Mouse (Mus musculus) midbrain, embryonic 12.5 days (tissue): ENCODE measurements around the gene Exoc6b. TPM values are rescaled to one million over a fixed set of nuclear protein-coding genes. Genes with fewer than 3 reads are reported as not detected.
A peak's percentile ranks its signal among the peaks of the same experiment; 100 is the strongest.
"Not testable (repeated sequence)": the region's sequence is repeated elsewhere in the genome, so short reads cannot be mapped to it uniquely, and the experiment has no call there.

Experiments
- ATAC-seq: fragments of 200-750 bp; cut with Nextera tagmentation; 2 replicates; pipeline ENCODE4 v1.8.0; 2017; ENCODE audit warnings: low read depth, moderate TSS enrichment, moderate library complexity; ENCODE audit not compliant: low FRiP score
- H3K27ac ChIP-seq: fragments of 300-500 bp; sonication (generic); replicated peaks from 2 replicates; pipeline ENCODE4 v1.5.1; 2016; ENCODE audit warnings: mild to moderate bottlenecking
- H3K27me3 ChIP-seq: fragments of 300-500 bp; sonication (generic); 2 replicates; pipeline ENCODE4 v1.6.1; 2016; ENCODE audit warnings: mild to moderate bottlenecking
- H3K36me3 ChIP-seq: fragments of 300-500 bp; sonication (generic); 2 replicates; pipeline ENCODE4 v1.6.1; 2016
- H3K4me1 ChIP-seq: fragments of 300-500 bp; sonication (generic); 2 replicates; pipeline ENCODE4 v1.6.1; 2016
- H3K4me2 ChIP-seq: fragments of 300-500 bp; sonication (generic); replicated peaks from 2 replicates; pipeline ENCODE4 v1.6.1; 2016; ENCODE audit warnings: mild to moderate bottlenecking, moderate library complexity
- H3K4me3 ChIP-seq: fragments of 300-500 bp; sonication (generic); 2 replicates; pipeline ENCODE4 v1.5.1; 2016; ENCODE audit warnings: mild to moderate bottlenecking
- H3K9ac ChIP-seq: fragments of 300-500 bp; sonication (generic); replicated peaks from 2 replicates; pipeline ENCODE4 v1.6.1; 2016; ENCODE audit warnings: mild to moderate bottlenecking, moderate library complexity
- H3K9me3 ChIP-seq: fragments of 300-500 bp; sonication (generic); 2 replicates; pipeline ENCODE4 v1.6.1; 2016; ENCODE audit warnings: mild to moderate bottlenecking
- WGBS: fragments of 180-500 bp; shearing (Covaris S2); methylation state at CpG from one replicate; pipeline ENCODE4 v1.1.7; 2016; 5-methylcytosine and 5-hydroxymethylcytosine counted together
- polyA plus RNA-seq: library from polyadenylated mRNA; unstranded; fragments of >200 nt; fragmentation: Nextera tagmentation; extraction: Ambion mirVana; gene quantifications from 2 replicates; pipeline ENCODE4 v1.2.1, GENCODE M21; 2016

Exoc6b gene
- polyA plus RNA-seq, 1 experiment from 2014 or later = 47.7 TPM

GRCm38 (mm10) chr6:84599296-84599695, 470.0 kb downstream of the Exoc6b start:
- not testable (repeated sequence) for H3K27me3 ChIP-seq, H3K4me1 ChIP-seq, H3K9me3 ChIP-seq, H3K4me3 ChIP-seq, H3K4me2 ChIP-seq, H3K9ac ChIP-seq, ATAC-seq, H3K36me3 ChIP-seq, H3K27ac ChIP-seq
- 90% methylated on average over 3 of the region's 3 CpGs for WGBS

GRCm38 (mm10) chr6:84598725-84599124, 470.6 kb downstream of the Exoc6b start:
- no peaks in the 10 kb centered on the region for H3K36me3 ChIP-seq
- H3K4me1 ChIP-seq = peaks cover 16% of the 10 kb centered on the region
- H3K9me3 ChIP-seq = no peaks in the 10 kb centered on the region
- WGBS = 80% methylated on average over 3 of the region's 3 CpGs
- no peak overlapping the region for H3K27ac ChIP-seq
- ATAC-seq = no peak
- H3K27me3 ChIP-seq = peaks cover 5% of the 10 kb centered on the region
- H3K4me2 ChIP-seq = no peak overlapping the region
- no peak overlapping the region for H3K4me3 ChIP-seq
- no peak overlapping the region for H3K9ac ChIP-seq

- no peak overlapping the region for H3K4me3 ChIP-seq
- WGBS = 30% methylated on average over 3 of the region's 3 CpGs
- no peaks in the 10 kb centered on the region for H3K9me3 ChIP-seq
- H3K36me3 ChIP-seq = no peaks in the 10 kb centered on the region
- H3K4me1 ChIP-seq = peaks cover 22% of the 10 kb centered on the region
- peaks cover 40% of the 10 kb centered on the region for H3K27me3 ChIP-seq
- ATAC-seq = peak; percentile 62
- peak overlapping the region; percentile 30 for H3K4me2 ChIP-seq
- H3K27ac ChIP-seq = peak overlapping the region; percentile 42; the same call in 1 of the 2 replicates
- no peak overlapping the region for H3K9ac ChIP-seq
Measured at GRCm38 (mm10) chr6:84594626-84595025, 474.7 kb downstream of the Exoc6b start.

- peak within 1 kb of the TSS; percentile 3; the same call in 1 of the 2 replicates for H3K4me3 ChIP-seq
- H3K27ac ChIP-seq = peak within 1 kb of the TSS; percentile 42; the same call in 1 of the 2 replicates
- H3K4me2 ChIP-seq = peak within 1 kb of the TSS; percentile 30
- WGBS = 76% methylated on average over 10 of the region's 10 CpGs
- H3K27me3 ChIP-seq = peaks cover 50% of the 10 kb centered on the region
- no peaks in the 10 kb centered on the region for H3K36me3 ChIP-seq
- ATAC-seq = no peak
- H3K4me1 ChIP-seq = peaks cover 32% of the 10 kb centered on the region
- H3K9me3 ChIP-seq = no peaks in the 10 kb centered on the region
- no peak within 1 kb of the TSS for H3K9ac ChIP-seq
Measured at GRCm38 (mm10) chr6:84593693-84594092, 475.6 kb downstream of the Exoc6b start, which contains the start of gene Cyp26b1. Gene Cyp26b1 (minus strand): TSS chr6:84593908.

- no peak overlapping the region for H3K27ac ChIP-seq
- H3K4me1 ChIP-seq = peaks cover 56% of the 10 kb centered on the region
- no peaks in the 10 kb centered on the region for H3K36me3 ChIP-seq
- no peaks in the 10 kb centered on the region for H3K9me3 ChIP-seq
- no peak overlapping the region for H3K4me2 ChIP-seq
- peaks cover 75% of the 10 kb centered on the region for H3K27me3 ChIP-seq
- no peak overlapping the region for H3K4me3 ChIP-seq
- ATAC-seq = no peak
- no peak overlapping the region for H3K9ac ChIP-seq
- WGBS = 61% methylated on average over 6 of the region's 6 CpGs
Measured at GRCm38 (mm10) chr6:84590961-84591745, 478.2 kb downstream of the Exoc6b start.

DNA sequence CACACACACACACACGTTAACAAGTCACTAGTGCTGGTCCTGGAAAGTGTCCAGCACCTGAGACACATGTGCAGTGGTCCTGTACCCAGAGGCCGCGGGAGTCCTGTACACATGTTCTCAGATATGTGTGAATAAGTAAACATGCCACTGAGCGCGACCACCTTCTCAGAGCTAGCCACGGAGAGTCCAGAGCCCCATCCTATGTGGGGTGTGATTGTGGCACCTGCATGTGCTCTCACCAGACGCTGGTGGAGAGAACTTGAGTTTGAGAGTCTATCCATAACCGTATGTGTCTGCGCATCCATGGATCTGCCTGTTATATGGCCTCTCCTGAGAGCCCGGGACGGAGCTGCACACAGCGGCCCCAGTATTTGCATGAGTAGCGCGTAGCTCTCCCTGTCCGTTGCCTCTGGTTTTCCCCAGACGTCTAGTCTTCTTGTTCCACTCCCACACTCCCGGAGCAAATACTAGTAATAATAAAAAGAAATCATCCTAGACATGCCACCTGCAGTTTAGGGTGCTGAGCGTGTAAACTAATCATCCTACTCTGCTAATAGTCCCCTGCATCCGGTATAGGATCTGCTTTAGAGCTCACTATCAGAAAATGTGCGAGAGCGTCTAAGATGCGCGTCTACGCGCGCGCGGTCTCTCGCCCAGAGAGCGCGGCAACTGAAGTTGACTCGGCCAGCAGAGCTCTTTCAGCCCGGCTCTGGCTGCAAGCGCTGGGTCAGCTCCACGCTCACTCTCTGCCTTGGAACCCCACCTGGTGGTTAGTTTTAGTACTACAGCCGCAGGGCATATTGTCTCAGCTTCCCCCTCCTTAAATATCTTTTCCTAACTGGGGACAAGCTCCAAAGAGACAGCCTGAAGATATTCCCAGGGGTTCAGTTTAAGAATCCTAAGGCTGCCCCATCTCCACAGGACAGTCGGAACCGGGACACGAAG, 479.3 kb downstream of the Exoc6b start:
- Histone ChIP-seq H3K36me3 (no peaks in the 10 kb centered on the region), H3K4me3 (peak overlapping the region; percentile 49), H3K27ac (no peak overlapping the region), H3K4me1 (peaks cover 65% of the 10 kb centered on the region), H3K4me2 (peak overlapping the region; percentile 87), H3K27me3 (peaks cover 86% of the 10 kb centered on the region), H3K9ac (no peak overlapping the region), H3K9me3 (no peaks in the 10 kb centered on the region)
- WGBS = 2% methylated on average over 39 of the region's 39 CpGs
- ATAC-seq = peak; percentile 48

GRCm38 (mm10) chr6:84588895-84589652, 480.2 kb downstream of the Exoc6b start:
- no peaks in the 10 kb centered on the region for H3K9me3 ChIP-seq
- WGBS = under 1% methylated on average over 50 of the region's 54 CpGs
- peak overlapping the region; percentile 46; the same call in 1 of the 2 replicates for H3K9ac ChIP-seq
- peak overlapping the region; percentile 49 for H3K4me3 ChIP-seq
- no peaks in the 10 kb centered on the region for H3K36me3 ChIP-seq
- peak; percentile 31; the same call in 1 of the 2 replicates for ATAC-seq
- no peak overlapping the region for H3K27ac ChIP-seq
- H3K4me2 ChIP-seq = peak overlapping the region; percentile 87
- peaks cover 65% of the 10 kb centered on the region for H3K4me1 ChIP-seq
- peaks cover 95% of the 10 kb centered on the region for H3K27me3 ChIP-seq

DNA sequence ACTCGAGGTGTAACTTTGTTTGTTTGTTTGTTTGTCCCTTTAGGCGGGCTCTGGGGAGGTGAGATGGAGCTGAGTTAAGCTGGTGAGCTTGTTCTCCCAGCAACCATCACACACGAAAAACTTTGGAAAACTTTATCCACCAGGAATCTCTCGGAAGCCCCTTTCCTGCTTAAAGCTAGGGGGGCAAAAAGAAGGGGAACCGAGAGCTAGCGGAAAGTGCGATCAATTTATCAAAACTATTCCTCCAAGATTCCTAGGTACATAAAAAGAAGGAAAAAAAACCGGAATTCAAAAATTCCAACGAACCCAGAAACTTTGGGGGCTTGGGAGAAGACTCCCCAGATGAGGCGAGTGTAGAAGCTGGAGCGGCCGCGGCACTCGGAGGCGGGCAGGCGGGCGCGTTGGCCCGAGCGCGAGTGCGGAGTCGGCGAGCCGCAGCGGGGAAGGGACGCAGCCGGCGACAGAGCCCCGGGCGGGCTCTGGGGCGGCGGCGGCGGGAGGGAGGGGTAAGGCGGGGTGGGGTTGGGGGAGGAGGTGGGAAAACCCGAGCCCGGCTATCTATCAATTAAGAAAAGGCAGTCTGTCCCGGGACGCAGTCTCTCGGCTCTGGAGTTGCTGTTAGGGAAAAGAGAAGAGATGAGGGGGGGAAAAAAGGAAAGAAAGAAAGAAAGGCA, 481.0 kb downstream of the Exoc6b start:
- Histone ChIP-seq H3K4me2 (peak overlapping the region; percentile 87), H3K4me1 (peaks cover 66% of the 10 kb centered on the region), H3K9me3 (no peaks in the 10 kb centered on the region), H3K27ac (no peak overlapping the region), H3K36me3 (no peaks in the 10 kb centered on the region), H3K9ac (peak overlapping the region; percentile 46; the same call in 1 of the 2 replicates), H3K4me3 (peak overlapping the region; percentile 49), H3K27me3 (peaks cover 96% of the 10 kb centered on the region)
- under 1% methylated on average over 41 of the region's 41 CpGs for WGBS
- 0 out of 2 replicates have a peak, but pooled peaks have one; percentile 30 for ATAC-seq

- WGBS = under 1% methylated on average over 51 of the region's 51 CpGs
- Histone ChIP-seq H3K27me3 (peaks cover 99% of the 10 kb centered on the region), H3K4me2 (peak overlapping the region; percentile 87), H3K9me3 (no peaks in the 10 kb centered on the region), H3K36me3 (no peaks in the 10 kb centered on the region), H3K27ac (no peak overlapping the region), H3K4me1 (peaks cover 74% of the 10 kb centered on the region), H3K9ac (peak overlapping the region; percentile 46), H3K4me3 (peak overlapping the region; percentile 49)
- ATAC-seq = no peak
Measured at GRCm38 (mm10) chr6:84587471-84588101, 481.7 kb downstream of the Exoc6b start.

GRCm38 (mm10) chr6:84586551-84587200, 482.6 kb downstream of the Exoc6b start:
- Histone ChIP-seq H3K9ac (peak overlapping the region; percentile 46), H3K4me3 (peak overlapping the region; percentile 49), H3K4me2 (peak overlapping the region; percentile 87), H3K4me1 (peaks cover 74% of the 10 kb centered on the region), H3K36me3 (no peaks in the 10 kb centered on the region), H3K27ac (no peak overlapping the region), H3K27me3 (peaks cover 100% of the 10 kb centered on the region), H3K9me3 (no peaks in the 10 kb centered on the region)
- 2% methylated on average over 28 of the region's 28 CpGs for WGBS
- ATAC-seq = no peak
